Mouse (Mus musculus) E14TG2a.4 (cell line): ENCODE data around the gene Prkg1.

Experiments
- CTCF ChIP-seq: conservative IDR thresholded peaks from 2 replicates; pipeline ENCODE4 v1.5.1; 2014; ENCODE audit warnings: low read length
- NANOG ChIP-seq: IDR thresholded peaks from 2 replicates; pipeline ENCODE4 v1.6.1; 2014; ENCODE audit warnings: borderline replicate concordance, low read length, mixed read lengths

GRCm38 (mm10) chr19:31383881-31384280 lies 381.0 kb downstream of the Prkg1 start:
- TF ChIP-seq CTCF (no peak), NANOG (no peak)
